9 mouse cellular contexts compared by ENCODE assay signal in the genomic region with DNA sequence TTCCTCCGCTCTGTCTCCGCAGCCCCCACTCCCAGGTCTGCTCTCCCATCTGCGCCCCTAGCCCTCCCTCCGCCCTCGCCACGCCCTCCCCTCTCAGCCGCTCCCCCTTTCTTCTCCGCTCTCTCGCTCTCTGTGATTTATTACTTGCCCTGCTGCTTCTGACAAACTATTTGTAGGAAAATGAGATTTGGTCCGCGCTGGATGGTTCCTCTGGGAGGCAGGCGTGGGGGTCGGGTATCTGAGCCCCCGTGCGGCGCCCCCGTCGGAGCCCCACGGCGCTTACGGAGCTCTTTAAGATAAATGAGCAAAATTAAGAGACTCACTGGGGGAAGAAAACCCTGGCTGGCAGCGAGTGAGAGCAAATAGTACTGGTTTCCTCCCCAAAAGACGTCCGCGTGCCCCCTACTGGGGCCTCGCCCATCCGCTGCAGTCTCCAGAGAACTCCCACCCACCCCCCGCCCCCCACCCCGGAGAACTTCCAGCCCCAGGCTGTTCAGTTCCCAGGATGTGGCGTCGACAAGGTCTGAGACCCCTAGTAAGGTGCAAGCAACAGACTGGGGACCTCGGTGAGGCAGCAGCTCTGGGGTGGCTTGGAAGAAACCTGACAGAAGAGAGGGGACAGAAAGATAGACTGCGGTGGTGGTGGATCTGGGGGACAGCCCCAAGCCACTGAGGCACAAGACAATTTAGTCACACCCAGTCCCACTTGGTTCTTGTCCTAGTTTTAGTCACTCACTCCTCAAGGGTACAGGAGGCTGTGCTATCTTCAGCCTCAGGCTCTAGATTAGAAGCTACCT. TPM values are rescaled to one million over a fixed set of nuclear protein-coding genes. Genes with fewer than 3 reads are reported as not detected.
DNase-seq lines count a peak whose midpoint lies in the region; ATAC-seq lines count a peak whose summit lies in the region.
"Had no signal": no experiment of that assay in that cellular context is flagged by ENCODE, and none has a peak within 500 bp of the region (broad histone marks: within the 10 kb centered on the region; RNA-seq: fewer than 3 reads in every experiment).

No protein-coding gene starts in this region.

- peak overlapping the region; percentile 91 for H3K4me2 ChIP-seq in heart, embryonic 11.5 days
- peak overlapping the region; percentile 98 for H3K4me2 ChIP-seq in heart, embryonic 16.5 days (ENCODE audit: low read depth, low read length)
- H3K4me2 ChIP-seq in midbrain, embryonic 16.5 days (ENCODE audit: low read length) = peak overlapping the region; percentile 92

- no peaks in the 10 kb centered on the region for H3K36me3 ChIP-seq in heart, embryonic 11.5 days (ENCODE audit: control insufficient read depth, insufficient read depth, low read length)
- H3K36me3 ChIP-seq in heart, embryonic 16.5 days (ENCODE audit: control insufficient read depth, insufficient read depth) = no peaks in the 10 kb centered on the region
- H3K36me3 ChIP-seq in midbrain, embryonic 16.5 days (ENCODE audit: control insufficient read depth, insufficient read depth, low read length) = no peaks in the 10 kb centered on the region

- H3K9me3 ChIP-seq in heart, embryonic 11.5 days (replicated peaks; ENCODE audit: control insufficient read depth, low read length) = no peaks in the 10 kb centered on the region
- H3K9me3 ChIP-seq in heart, embryonic 16.5 days (replicated peaks; ENCODE audit: control insufficient read depth, low read length) = no peaks in the 10 kb centered on the region
- H3K9me3 ChIP-seq in midbrain, embryonic 16.5 days (replicated peaks; ENCODE audit: control insufficient read depth, low read length, poor library complexity, severe bottlenecking) = no peaks in the 10 kb centered on the region

- H3K27ac ChIP-seq in heart, embryonic 11.5 days (ENCODE audit: low read depth, low read length) = peak overlapping the region; percentile 22; the same call in 1 of the 2 replicates
- no peak overlapping the region for H3K27ac ChIP-seq in heart, embryonic 16.5 days (ENCODE audit: low read length)
- H3K27ac ChIP-seq in midbrain, embryonic 16.5 days (ENCODE audit: low read length) = no peak overlapping the region

- ATAC-seq in heart, embryonic 11.5 days (replicated peaks; ENCODE audit: insufficient number of reproducible peaks, low FRiP score, low TSS enrichment) = peak; percentile 60; the same call in 1 of the 2 replicates
- peak; percentile 49; the same call in 1 of the 2 replicates for ATAC-seq in heart, embryonic 16.5 days (replicated peaks; ENCODE audit: extremely low read depth, insufficient read depth, low FRiP score)
- ATAC-seq in midbrain, embryonic 16.5 days = peak; percentile 89
- no peak for ATAC-seq in erythroblast, adult 5-6 weeks (replicated peaks; ENCODE audit: low FRiP score, poor library complexity, severe bottlenecking)

- peak overlapping the region; percentile 52 for H3K4me3 ChIP-seq in heart, embryonic 11.5 days (ENCODE audit: low read depth, low read length)
- H3K4me3 ChIP-seq in heart, embryonic 16.5 days (ENCODE audit: low read length) = peak overlapping the region; percentile 66
- H3K4me3 ChIP-seq in midbrain, embryonic 16.5 days (ENCODE audit: low read depth, low read length) = peak overlapping the region; percentile 51

- H3K27me3 ChIP-seq in heart, embryonic 11.5 days (ENCODE audit: control insufficient read depth, insufficient read depth, low read length) = no peaks in the 10 kb centered on the region
- H3K27me3 ChIP-seq in heart, embryonic 16.5 days (ENCODE audit: control insufficient read depth, insufficient read depth, low read length) = peaks cover 2% of the 10 kb centered on the region; the same call in 1 of the 2 replicates
- H3K27me3 ChIP-seq in midbrain, embryonic 16.5 days (ENCODE audit: control insufficient read depth, insufficient read depth, low read depth, low read length) = no peaks in the 10 kb centered on the region; the same call in 1 of the 2 replicates

- intact Hi-C loops in heart, postnatal 14 days (cut with DNase I) = no loop called here

- 1% methylated on average over 33 of the region's 33 CpGs for WGBS in heart, embryonic 11.5 days (ENCODE audit: insufficient replicate concordance)
- 2% methylated on average over 32 of the region's 33 CpGs for WGBS in heart, embryonic 16.5 days
- 0% methylated on average over 33 of the region's 33 CpGs for WGBS in midbrain, embryonic 16.5 days

- peak overlapping the region; percentile 65 for H3K9ac ChIP-seq in heart, embryonic 11.5 days (ENCODE audit: low read depth, low read length)
- peak overlapping the region; percentile 72 for H3K9ac ChIP-seq in heart, embryonic 16.5 days (ENCODE audit: low read length)
- H3K9ac ChIP-seq in midbrain, embryonic 16.5 days (ENCODE audit: low read depth, low read length) = peak overlapping the region; percentile 70

- no peak for DNase-seq in heart, postnatal 14 days
- peak; percentile 9 for DNase-seq in adrenal gland, postnatal 25 days
- DNase-seq in kidney, postnatal 36 days = peak; percentile 27 to 66
- DNase-seq in layer of hippocampus, adult 9-11 months = no peak

- peaks cover 7% of the 10 kb centered on the region; the same call in 1 of the 2 replicates for H3K4me1 ChIP-seq in heart, embryonic 11.5 days (ENCODE audit: control insufficient read depth, insufficient read depth, low read length)
- H3K4me1 ChIP-seq in heart, embryonic 16.5 days (ENCODE audit: control insufficient read depth, insufficient read depth, low read length) = peaks cover 9% of the 10 kb centered on the region
- H3K4me1 ChIP-seq in midbrain, embryonic 16.5 days (ENCODE audit: control insufficient read depth, insufficient read depth, low read length) = peaks cover 7% of the 10 kb centered on the region

RNA-seq across cellular contexts. Expression of a gene that starts 46.2 kb away (rescaled TPM):
- polyA plus RNA-seq in heart, embryonic 11.5 days (2014; fragmentation: Nextera tagmentation; extraction: Ambion mirVana) = 0.27 TPM in 1 of 2 replicates, not detected in the other
- total RNA-seq in heart, postnatal 14 days (2021) = not detected
- not detected in 2 replicates for total RNA-seq in adrenal gland, postnatal 25 days (2021)
- polyA plus RNA-seq in heart, embryonic 16.5 days (2015; fragmentation: Nextera tagmentation; extraction: Ambion mirVana) = not detected in 2 replicates
- 3.0 and 3.7 TPM in 2 replicates for polyA plus RNA-seq in midbrain, embryonic 16.5 days (2015; fragmentation: Nextera tagmentation; extraction: Ambion mirVana)
- total RNA-seq in erythroblast, adult 5-6 weeks (2015; ENCODE audit: low replicate concordance) = 2.1 TPM in 1 of 2 replicates, not detected in the other
- total RNA-seq in erythroblast, adult 5-6 weeks (2017; ENCODE audit: low replicate concordance) = 0.28 and 1.1 TPM in 2 replicates
- total RNA-seq: MEL had no signal

Comparison
In these comparisons a context has a peak if more than half of its experiments do, and no peak if none do; other contexts are left out.
1. DNase-seq: peak in adrenal gland, postnatal 25 days (single experiment) and kidney, postnatal 36 days (2 of 2); none in heart, postnatal 14 days (0 of 2) and layer of hippocampus, adult 9-11 months (single experiment).
2. Peak in every context shown above with its lines, with median percentiles within 50 percentile points of each other: H3K4me2 ChIP-seq, H3K4me3 ChIP-seq and H3K9ac ChIP-seq.